Comparison of ENCODE assay signal across 8 mouse cellular contexts in genomic region chr8:34325841-34326613, GRCm38 (mm10).
A peak's percentile ranks its signal among the peaks of the same experiment; 100 is the strongest.
DNase-seq lines count a peak whose midpoint lies in the region; ATAC-seq and TF ChIP-seq lines count a peak whose summit lies in the region.

No protein-coding gene starts in this region.

- WGBS in hindbrain, embryonic 10.5 days: 1% methylated on average over 14 of the region's 17 CpGs
- 2% methylated on average over 12 of the region's 17 CpGs for WGBS in limb, embryonic 14.5 days

- H3K4me2 ChIP-seq in limb, embryonic 14.5 days (replicated peaks; ENCODE audit: low read depth, low read length, severe bottlenecking): peak overlapping the region; percentile 53

- peaks cover 10% of the 10 kb centered on the region; the same call in 1 of the 2 replicates for H3K27me3 ChIP-seq in hindbrain, embryonic 10.5 days (ENCODE audit: insufficient read depth, poor library complexity, severe bottlenecking)
- no peaks in the 10 kb centered on the region; the same call in 1 of the 2 replicates for H3K27me3 ChIP-seq in limb, embryonic 14.5 days (ENCODE audit: control insufficient read depth, insufficient read depth, low read length)

- no peak for TF ChIP-seq POLR2A in limb, embryonic 14.5 days (IDR thresholded peaks at IDR 0.05; ENCODE audit: borderline replicate concordance, extremely low read depth, insufficient read depth, insufficient read length)

- no peak overlapping the region for H3K9ac ChIP-seq in limb, embryonic 14.5 days (ENCODE audit: low read depth, low read length, severe bottlenecking)

- DNase-seq in kidney, postnatal 10 days: peak; percentile 8
- DNase-seq in kidney, postnatal 14 days: no peak
- peak; percentile 60 to 77 for DNase-seq in cerebellum, postnatal 14 days
- peak; percentile 75 for DNase-seq in hindbrain, embryonic 10.5 days (ENCODE audit: low spot score)
- no peak for DNase-seq in limb, embryonic 14.5 days (ENCODE audit: low spot score)
- DNase-seq in right cerebral cortex, postnatal 14 days: peak; percentile 50
- no peak for DNase-seq in gastrocnemius, postnatal 25 days
- DNase-seq in adrenal gland, adult 8-10 months: no peak

- H3K4me1 ChIP-seq in hindbrain, embryonic 10.5 days (replicated peaks): peaks cover 38% of the 10 kb centered on the region
- peaks cover 4% of the 10 kb centered on the region; the same call in 1 of the 2 replicates for H3K4me1 ChIP-seq in limb, embryonic 14.5 days (ENCODE audit: control insufficient read depth, insufficient read depth, low read length)

- no peak for ATAC-seq in limb, embryonic 14.5 days (ENCODE audit: low FRiP score, low read depth)

- H3K27ac ChIP-seq in hindbrain, embryonic 10.5 days: peak overlapping the region; percentile 89
- no peak overlapping the region for H3K27ac ChIP-seq in limb, embryonic 14.5 days (replicated peaks; ENCODE audit: low read depth, low read length)

- H3K9me3 ChIP-seq in hindbrain, embryonic 10.5 days: no peaks in the 10 kb centered on the region
- H3K9me3 ChIP-seq in limb, embryonic 14.5 days (ENCODE audit: control insufficient read depth, low read length): no peaks in the 10 kb centered on the region

- no peaks in the 10 kb centered on the region for H3K36me3 ChIP-seq in hindbrain, embryonic 10.5 days
- H3K36me3 ChIP-seq in limb, embryonic 14.5 days (ENCODE audit: control insufficient read depth, insufficient read depth, low read length): no peaks in the 10 kb centered on the region

- H3K4me3 ChIP-seq in hindbrain, embryonic 10.5 days: peak overlapping the region; percentile 51
- H3K4me3 ChIP-seq in limb, embryonic 14.5 days (replicated peaks; ENCODE audit: low read length): peak overlapping the region; percentile 18

Comparison
In these comparisons a context has a peak if more than half of its experiments do, and no peak if none do; other contexts are left out.
1. DNase-seq: peak in kidney, postnatal 10 days (single experiment), cerebellum, postnatal 14 days (2 of 2), hindbrain, embryonic 10.5 days (single experiment) and right cerebral cortex, postnatal 14 days (single experiment); none in kidney, postnatal 14 days (single experiment), limb, embryonic 14.5 days (single experiment), gastrocnemius, postnatal 25 days (single experiment) and adrenal gland, adult 8-10 months (single experiment).